Mouse (Mus musculus): Measurements from ENCODE around the gene Fgr. TPM values are rescaled to one million over a fixed set of nuclear protein-coding genes. Genes with fewer than 3 reads are reported as not detected.

The Fgr gene
- polyA plus RNA-seq, 3 experiments from 2014 or later = 1.9 to 6.6 (median 3.3) TPM

DNA sequence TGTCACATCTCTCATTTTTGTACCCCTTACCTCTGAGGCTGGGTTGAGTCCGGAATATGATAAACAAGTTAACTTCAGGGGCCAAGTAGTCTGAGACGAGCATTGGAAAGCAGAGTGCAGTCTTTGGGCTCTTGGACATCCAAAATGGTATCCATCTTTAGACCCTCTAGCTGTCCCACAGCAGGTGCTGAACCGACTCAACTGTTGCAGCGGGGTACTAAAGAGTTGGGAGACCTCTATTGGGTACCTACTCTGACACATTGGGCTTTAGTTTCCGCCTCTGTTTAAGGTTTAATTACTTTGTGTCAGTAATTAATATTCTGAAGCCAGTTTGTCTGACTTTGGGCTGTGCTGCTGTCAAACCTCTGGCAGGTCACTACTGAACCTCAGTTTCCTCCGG is 63.9 kb downstream of the Fgr start:
- ATAC-seq = no peak

DNA sequence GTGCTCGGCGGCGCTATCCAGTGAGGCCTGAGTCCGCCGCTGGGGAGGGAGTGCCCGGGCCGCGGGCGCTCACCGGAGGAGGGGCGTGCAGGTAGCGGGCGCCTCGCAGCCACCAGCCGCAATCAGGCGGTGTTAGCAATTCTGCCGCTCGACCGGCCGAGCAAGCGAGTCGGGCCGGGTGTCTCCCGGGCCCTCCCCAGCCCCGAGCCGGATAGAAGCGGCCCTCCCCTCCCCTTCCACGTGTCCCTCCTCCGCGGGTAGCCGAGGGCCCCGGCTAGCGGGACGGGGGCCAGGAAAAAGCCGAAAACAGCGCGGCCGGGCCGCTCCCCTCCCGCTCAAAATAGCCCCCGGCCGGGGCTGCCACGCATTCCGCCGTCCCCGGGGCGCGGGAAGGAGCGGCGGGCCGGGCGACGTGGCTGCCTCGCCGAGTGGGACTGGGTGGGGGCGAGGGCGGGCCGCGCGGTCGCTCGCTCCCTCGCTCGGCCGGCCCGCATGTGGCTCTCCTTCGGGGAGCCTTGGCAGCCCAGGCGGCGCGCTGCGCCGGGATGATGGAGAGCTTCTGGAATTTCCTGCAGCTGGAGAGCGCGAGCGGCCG is 64.7 kb downstream of the Fgr start:
- ATAC-seq = no peak

DNA sequence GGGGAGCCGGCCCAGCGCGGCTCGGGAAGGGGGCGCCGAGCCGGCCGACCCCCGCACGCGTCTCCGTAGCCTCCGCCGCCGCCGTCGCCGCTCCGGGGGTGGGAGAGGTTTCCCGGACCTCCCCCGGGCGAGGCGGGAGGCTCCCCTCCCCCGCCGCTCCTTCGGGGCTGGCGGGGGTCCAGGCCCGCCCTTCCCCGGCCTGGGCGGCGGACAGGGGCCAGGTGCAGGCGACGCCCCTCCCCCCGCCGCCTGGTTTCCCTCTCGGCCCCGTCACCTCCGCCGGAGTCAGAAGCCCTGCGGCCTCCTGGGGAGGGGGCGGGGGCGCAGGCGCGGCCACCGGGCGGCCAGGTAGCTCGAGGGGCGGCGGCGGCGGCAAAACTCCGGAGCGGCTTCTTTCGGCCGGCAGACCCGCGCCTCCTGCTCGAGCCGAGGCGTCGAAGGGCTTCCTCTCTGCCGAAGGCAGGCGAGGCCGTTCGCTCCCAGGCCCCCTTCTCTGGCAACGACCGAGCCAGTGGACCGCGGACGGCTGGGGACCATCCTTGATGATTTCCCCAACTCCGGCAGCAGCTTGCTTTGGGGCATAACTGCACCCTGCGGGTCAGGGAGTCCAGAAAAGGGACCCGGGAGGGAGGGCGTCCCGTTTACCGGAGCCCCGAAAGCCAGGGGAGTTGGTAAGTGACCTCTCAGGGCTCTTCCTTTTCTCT is 65.4 kb downstream of the Fgr start:
- ATAC-seq = no peak

DNA sequence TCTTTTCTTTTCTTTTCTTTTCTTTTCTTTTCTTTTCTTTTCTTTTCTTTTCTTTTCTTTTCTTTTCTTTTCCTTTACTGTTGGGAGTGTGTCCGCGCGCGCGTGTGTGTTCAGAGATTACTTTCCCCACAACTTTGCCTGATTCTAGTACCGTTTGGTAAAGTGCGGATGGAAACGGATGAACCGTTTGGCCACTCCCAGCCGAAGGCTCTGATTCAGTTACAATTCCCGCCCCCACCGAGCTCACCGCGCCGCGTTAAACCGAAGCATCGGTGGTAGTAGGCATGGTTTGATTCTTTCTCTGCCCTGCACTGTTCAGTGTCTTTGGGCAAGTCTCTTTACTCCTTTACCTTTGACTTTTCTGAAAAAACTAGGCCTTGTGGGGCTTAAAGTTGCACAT is 65.9 kb downstream of the Fgr start:
- no peak for ATAC-seq

DNA sequence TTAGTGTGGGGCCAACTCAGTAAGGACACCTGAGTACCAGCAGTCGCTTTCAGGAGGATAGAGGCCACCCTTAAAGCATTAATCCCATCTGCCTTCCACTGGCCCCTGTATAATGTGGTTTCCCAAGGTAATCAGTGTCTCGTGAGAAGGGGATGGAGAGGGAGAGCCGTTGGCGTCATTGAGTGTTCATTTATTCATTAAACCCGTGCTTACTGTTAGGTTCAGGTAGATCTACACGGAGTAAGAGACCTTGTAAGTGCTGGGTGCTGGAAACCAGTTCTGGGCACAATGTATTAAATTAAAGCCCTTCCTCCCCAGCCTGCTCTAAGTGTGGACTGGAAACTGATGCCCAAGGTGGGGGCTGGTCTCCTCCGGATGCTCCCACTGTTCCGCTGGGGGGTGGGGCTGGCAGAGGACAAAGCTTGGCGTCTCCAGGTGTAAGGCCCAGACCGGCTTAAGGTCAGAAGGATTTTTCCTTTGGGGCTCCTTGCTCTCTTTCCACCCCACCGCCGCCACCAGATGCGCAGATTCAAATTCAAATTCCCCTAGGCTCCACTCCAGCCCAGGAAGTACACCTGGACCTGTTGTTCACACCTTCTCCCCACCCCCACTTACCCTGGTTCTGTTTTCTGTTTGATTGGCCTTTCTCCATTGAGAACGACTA is 66.5 kb downstream of the Fgr start:
- no peak for ATAC-seq

DNA sequence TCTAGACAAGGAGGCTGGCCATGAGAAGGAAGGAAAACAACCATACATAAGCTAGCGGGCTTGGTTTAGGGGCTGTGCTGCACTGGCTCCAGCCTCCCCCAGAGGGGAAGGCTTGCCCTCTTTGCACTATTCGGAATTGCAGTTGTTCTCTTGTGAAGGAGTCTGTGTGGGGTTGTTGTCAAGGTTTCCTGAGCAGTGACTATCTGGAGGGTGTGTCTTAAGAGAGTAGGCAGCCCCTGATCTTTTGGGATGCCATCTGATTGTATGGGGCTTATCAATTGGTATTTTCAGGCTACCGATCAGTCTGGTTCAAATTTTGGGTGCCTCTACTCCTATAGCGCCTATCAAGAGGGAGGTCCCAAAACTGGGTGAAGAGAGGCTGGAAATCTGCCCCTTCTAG is 68.3 kb downstream of the Fgr start:
- no peak for ATAC-seq

DNA sequence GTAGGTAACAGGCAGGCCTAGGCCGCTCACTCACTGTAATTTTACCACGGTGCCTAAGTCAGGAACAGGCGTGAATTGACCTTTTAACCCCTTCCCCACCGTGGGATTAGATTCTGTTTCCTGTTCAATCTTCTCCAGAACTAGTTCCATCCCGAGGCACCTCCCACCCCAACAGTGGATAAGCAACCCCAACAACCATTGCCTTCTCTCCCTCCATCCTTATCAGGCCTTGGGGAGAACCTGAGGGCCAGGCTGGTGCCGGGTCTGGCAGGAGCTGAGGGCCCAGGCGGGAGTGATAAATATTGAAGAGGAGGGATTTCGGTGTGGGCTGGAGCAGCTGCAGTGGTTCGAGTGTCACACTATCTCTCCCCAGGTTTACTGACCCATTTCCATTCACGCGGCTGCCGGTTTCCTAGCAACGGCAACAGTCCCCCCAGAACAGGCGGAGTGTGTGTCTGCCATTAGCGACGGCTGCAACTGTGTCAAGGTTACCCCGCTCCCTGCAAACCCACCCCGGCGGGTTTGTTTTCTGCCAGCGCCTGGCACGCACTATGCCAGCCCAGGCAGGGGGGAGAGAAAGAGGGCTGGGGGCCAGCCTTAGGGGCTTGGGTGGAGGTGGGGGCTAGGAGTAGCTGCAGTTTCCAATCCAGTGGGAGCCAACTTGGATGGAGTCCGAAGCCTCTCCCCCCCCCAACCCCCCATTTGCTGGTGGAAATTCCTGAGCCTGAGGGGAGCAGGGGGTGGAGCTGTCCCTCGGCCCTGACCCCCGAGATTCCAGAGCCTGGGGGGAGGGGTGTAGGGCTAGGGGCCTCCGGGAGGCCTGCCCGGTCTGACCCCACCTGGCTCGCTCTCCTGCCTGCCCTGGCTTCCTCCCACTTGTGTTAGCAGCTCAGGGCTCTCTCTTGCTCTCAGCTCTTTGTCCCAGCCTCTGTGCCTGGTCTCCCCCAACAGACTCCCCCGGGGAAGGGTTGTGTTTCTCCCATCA is 69.0 kb downstream of the Fgr start:
- no peak for ATAC-seq

DNA sequence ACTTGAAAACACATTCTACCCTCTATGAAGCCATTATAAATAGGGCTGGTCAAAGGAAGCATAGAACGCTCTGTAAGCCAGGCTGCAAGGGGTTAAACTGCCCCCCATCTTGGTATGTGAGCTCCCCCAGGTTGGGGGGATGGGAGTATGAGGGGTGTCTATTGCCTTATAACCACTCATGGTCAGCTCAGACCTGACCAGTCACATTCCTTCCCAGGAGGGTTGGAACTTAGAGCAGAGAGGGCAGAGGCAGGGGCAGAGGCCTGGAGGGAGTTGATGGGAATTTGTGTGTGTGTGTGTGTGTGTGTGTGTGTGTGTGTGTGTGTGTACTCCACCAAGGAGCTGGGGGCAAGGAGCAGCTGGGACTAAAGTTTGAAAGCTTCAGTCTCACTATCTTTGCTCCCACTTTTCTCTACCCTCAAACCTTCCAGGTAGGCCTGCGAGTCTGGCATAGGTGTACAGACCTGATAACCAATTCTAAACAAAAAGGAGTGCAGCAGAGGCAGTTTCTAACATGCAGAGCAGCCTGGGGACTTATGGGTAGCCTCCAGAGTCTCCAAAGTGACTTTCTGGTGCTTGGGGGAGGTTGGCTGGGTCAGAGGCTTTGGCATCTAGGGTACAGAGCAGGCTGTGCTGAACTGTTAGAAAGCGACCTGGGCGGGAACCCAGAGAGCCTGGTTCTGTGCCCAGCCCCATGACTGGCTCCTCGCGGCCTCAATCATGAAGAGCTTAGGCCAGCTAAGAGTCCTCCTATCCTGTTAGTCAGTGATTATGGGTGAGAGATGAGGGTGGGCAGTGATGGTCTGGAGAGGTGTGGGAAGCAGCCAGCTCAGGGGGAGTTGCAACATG is 70.1 kb downstream of the Fgr start:
- no peak for ATAC-seq

DNA sequence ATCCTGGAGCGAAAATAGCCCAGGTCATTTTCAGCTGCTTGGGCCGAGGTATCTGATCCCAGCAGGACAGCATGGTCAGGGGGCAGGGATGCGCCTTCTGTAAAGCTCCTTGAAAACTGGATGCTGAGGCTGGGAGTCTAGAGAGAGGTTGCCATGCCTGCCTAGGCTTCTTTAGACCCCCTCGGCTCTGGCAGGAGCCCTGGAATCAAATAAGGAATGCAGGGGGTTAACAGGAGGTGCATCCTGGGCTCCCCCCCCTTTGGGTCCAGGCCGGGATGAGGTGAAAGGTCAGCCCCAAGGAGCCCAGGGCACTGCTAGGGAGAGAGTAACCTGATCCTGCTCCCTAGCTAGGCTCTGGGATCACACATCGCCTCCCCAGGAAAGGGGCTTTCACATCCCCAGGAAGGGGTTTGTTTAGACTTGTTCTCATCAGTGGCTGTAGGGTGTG is 70.8 kb downstream of the Fgr start:
- no peak for ATAC-seq

DNA sequence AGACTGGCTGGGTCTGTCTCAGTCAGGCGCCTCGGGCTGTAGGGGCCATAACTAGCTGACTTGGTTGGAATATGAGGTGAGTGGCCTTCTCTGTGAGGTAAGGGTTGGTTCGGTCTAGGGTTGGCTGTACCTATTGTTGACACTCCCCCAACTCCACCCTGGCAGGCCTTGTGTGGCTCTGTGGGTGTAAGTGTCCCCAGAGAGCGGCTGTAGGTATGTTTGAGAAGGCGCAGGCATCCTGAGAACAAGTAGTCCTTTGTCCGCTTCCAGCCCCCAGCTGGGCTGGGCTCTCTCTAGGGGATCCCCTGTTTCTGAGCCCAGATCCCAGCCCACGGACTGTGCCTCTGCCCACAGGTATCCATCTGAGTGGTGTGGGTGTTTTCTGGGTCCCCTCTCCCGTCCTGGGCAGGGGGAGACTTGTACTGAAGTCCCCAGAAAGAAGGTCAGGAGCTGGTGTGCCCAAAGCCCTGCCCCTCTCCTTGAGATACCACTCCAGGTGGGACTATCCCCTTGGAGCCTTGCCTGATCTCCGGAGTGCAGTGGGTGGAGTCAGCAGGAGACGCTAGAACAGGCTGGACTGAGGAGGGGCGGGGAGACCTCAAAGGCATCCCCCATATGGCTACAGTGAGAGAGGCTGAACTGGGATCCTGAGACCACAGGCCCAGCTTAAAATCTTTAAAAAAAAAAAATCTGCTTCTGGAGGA is 72.0 kb downstream of the Fgr start:
- ATAC-seq = no peak

DNA sequence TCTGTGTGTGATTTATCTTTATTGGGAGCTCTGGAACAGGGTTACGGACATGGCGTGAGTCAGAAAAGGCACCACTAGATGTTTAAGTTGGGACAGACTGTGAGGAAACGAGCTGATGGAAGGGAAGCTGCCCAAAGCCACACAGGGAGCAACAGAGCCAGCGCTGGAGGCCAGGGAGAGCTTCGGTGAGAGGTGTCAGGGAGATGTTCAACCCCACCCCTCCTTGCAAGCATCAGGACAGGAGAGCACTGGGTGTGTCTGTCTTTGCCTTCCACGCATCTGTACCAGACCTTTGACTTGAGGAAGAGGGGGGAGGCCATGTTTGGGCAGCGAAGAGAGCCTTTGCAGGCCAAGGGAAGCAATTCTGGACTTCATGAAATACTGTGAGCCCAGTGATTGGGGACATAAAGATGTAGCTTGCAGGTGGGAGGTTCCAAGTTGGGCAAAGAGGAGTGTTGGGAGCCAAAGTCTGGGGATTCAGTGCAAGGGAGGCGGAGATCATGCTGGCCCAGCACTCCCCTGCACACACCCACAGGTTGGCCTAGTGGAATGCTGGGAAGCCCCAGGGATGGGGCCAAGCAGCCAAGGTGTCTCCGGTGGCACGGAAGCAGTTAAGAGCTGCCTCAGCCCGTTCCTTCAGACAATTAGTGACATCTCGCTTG is 72.9 kb downstream of the Fgr start:
- no peak for ATAC-seq

DNA sequence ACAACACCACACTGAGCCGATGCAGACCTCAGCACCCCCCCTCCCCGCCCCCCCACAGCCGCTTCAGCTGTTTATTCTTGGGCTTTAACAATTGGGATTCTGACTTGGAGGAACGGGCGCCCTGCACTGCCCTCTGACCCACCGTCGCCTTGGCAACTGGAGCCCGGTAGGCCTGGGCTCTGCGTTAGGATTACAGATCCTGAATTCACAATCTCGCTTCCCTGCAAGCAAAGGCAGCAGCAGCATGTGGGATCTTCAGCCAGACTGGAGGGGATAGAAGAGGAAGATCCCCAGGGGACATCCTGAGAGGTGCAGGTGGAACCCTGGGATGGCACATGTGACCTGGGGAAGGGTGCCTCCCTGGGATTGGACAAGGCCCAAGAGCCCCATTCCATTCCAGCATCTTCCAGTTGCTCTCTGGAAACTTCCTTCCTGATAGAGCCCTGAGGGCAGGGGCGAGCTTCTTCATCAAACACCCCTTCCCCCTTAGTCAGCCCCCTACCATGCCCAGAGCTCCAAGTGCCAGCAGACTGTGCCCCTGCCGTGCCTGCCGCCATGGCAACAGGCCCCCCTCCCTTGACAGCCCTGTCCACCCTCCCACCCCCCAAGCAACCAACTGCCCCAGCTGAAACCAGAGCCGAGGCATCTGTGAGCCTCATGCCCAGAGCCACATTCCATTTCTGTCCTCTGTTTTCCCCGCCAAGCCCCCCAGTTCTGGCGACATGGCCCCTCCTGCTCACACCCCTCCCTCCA is 73.6 kb downstream of the Fgr start:
- no peak for ATAC-seq

DNA sequence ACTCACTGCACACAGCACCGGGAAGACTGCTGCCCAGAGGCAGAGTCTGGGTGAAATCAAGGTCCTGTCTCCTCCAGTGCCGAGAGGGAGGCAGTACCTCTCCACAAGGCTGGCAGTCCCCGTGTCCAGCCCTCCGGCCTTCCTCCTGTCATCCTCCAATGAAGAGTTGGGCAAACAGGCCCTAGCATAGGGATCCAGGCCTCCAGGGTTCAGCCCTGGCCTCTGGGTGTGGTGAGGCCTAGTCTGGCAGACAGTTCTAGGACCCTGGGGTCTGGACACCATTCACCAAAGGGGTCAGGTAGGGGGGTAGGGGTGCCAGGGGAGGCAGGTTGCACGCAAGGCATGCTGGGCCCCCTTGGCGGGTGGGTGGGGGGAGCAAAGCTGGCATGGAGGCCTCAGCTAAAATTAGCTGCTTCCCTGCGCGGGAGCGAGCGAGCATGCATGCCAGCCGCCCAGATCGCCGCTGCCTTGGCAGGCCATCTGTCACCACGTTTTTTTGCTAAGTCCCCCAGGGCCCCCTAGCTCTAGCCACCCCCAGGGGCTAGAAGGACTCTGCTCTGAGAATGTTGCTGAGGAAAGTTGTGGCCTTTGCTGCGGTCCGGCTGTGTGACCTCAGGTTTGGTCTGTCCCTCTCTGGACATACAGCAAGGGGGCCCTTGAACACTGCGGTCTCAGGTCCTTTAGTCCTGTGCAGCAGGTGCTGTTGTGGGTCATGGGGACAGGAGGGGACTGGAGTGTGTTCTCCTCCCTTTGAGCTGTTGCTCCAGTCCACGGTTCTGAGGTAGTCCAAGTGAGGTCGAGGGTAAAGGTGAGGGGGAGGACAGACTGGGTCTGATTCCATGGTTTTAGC is 75.4 kb downstream of the Fgr start:
- no peak for ATAC-seq

DNA sequence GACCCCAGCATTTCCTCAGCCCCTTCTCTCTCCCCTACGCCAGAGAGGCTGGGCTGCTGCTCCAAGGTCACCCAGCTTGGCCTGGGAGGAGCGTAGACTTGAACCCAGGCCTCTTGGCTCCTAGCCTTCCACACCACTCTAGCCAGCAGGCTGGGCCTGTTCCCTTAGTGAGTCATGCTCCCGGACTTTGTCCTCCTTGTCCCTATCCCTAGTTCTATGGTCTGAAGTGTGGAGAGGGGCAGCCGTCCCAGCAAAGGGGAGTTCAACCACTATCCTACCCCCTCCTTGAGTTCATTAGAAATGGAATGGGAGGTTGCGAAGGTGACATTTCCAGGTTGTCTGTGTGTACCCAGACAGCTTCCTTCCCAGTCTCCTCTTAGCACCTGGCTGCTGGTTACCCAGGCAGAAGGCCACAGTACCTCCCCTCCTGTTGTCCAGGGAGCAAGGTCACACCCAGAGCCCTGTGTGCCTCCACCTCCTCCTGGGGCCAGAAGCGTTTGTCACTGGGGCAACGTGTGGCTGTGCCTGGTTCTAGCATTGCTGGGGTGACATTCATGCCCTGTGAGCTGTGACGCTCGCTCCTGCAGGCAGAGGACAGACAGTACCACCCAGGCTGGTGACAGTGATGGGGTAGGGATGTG is 76.4 kb downstream of the Fgr start:
- no peak for ATAC-seq

DNA sequence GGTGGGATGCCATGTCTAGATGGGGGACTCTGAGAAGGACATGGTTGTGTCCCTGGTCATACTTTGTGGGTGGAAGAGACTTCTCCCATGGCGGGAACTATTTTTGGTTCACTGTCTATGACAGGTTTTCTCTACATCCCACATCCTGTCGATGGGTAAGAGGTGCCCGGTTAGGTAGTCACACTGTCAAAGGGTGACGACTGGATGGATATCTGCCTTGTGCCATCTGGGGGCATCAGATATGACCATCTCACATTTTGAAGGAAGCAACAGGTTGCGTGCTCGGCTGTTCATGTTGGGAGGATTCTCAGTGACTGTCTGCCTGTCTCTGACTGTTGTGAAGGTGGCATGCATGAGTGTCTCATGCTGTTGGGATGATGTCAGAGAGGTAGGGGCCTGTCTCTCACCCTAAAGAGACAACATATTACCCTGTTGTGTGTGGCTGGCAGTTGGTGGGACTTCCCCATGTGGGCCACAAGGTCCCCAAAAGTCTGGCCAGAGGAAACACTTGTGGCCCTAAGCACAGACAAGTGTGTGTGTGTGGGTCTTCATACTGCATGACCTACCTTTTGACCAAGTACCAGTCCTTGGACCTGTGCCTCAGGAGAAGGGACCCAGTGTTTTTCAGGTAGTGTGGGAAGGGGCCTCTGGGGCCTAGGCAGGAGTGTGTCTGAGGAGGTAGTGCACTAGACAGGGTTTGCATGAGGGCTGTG is 77.1 kb downstream of the Fgr start:
- peak; percentile 80 for ATAC-seq

DNA sequence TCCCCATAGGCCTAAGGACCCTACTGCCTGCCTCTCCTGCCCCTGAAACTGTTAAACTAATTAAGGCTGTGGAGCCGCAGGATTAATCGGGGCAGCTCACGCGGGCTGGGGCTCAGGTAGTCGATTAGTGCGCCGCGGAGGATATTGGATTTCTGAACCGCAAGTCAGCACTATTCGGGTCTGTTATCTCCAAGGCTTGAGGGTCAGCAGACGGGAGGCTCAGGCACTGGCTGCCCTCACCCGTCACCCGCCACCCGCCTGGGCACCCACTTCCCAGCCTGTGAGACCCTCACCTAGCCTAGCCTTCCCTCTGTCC is 77.6 kb downstream of the Fgr start:
- ATAC-seq = no peak
